Mouse (Mus musculus) heart, postnatal 0 days (tissue): ENCODE data around the gene Peak1.

ENCODE experiments used
- CTCF ChIP-seq: IDR thresholded peaks from 2 replicates; pipeline ENCODE4 v1.5.1; 2016; ENCODE audit warnings: antibody characterized with exemption, control low read depth, low read depth
- EP300 ChIP-seq: IDR thresholded peaks from 2 replicates; pipeline ENCODE4 v1.6.1; 2016; ENCODE audit warnings: antibody characterized with exemption, low read depth

DNA sequence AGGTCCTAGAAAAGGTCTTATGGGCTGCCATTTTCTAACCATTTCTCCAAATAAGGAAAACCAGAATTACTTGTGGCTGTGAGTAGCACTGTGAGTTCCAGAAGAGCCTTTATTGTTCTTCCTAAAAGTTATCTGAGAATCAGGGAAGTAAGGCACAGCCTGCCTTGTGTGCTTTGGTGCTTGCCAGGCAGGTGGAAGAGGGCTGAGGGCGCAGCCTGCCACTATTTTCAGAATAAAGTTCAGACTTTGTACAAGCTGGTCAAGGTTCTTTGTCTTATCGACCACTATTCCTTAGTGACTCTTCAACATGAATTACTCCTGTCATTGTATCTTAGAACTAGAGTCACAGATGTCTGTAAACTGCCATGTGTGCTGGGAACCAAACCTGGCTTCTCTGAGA, 184.6 kb downstream of the Peak1 start:
- TF ChIP-seq CTCF (no peak), EP300 (no peak)
